8 mouse cellular contexts compared by ENCODE assay signal in the genomic region with DNA sequence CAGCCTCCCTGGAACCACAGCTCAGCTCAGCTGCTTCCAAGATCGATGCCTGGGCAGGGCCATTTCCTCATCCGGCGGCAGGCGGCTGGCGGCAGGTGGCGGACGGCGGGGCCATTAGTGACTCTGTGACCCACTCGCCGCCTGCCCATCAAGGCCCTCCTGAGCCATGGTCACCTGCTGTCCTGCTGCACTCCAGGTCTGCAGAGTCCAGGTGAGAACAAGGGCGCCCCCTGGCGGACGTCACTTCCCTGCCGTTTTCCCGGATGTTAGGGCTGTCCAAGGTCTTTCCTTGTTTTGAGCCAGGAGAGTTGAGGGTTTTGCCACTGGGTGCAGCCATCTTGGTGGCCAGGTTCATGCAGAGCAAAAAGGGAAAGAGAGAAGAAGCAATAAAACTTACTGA.
DNase-seq lines count a peak whose midpoint lies in the region; ATAC-seq and TF ChIP-seq lines count a peak whose summit lies in the region.

No protein-coding gene starts in this region.

- 0 out of 2 replicates have a peak, but pooled peaks have one; percentile 22 for ATAC-seq in forebrain, embryonic 11.5 days (replicated peaks; ENCODE audit: low FRiP score)
- ATAC-seq in forebrain, embryonic 15.5 days (replicated peaks) = no peak; the same call in 1 of the 2 replicates
- ATAC-seq in intestine, postnatal 0 days = peak; percentile 61
- no peak for ATAC-seq in limb, embryonic 15.5 days (ENCODE audit: insufficient number of reproducible peaks, low FRiP score, low TSS enrichment, low read depth)
- ATAC-seq in stomach, embryonic 15.5 days (ENCODE audit: insufficient read depth, low FRiP score, low read depth) = peak; percentile 44; the same call in 1 of the 2 replicates

- H3K4me2 ChIP-seq in forebrain, embryonic 11.5 days (ENCODE audit: low read depth, low read length, severe bottlenecking) = no peak overlapping the region
- H3K4me2 ChIP-seq in forebrain, embryonic 15.5 days (replicated peaks) = no peak overlapping the region
- H3K4me2 ChIP-seq in intestine, postnatal 0 days (replicated peaks; ENCODE audit: low read depth) = 0 out of 2 replicates have a peak overlapping the region, but pooled peaks have one; percentile 9
- H3K4me2 ChIP-seq in limb, embryonic 15.5 days = 0 out of 2 replicates have a peak overlapping the region, but pooled peaks have one; percentile 17
- no peak overlapping the region for H3K4me2 ChIP-seq in stomach, embryonic 15.5 days

- no peak overlapping the region for H3K4me3 ChIP-seq in forebrain, embryonic 11.5 days (ENCODE audit: low read depth, low read length)
- no peak overlapping the region for H3K4me3 ChIP-seq in forebrain, embryonic 15.5 days
- no peak overlapping the region for H3K4me3 ChIP-seq in intestine, postnatal 0 days (ENCODE audit: low read depth, low read length)
- H3K4me3 ChIP-seq in limb, embryonic 15.5 days = no peak overlapping the region
- H3K4me3 ChIP-seq in stomach, embryonic 15.5 days (replicated peaks) = no peak overlapping the region

- WGBS in forebrain, embryonic 11.5 days = 44% methylated on average over 15 of the region's 15 CpGs
- WGBS in forebrain, embryonic 15.5 days = 42% methylated on average over 15 of the region's 15 CpGs
- 41% methylated on average over 15 of the region's 15 CpGs for WGBS in intestine, postnatal 0 days
- 41% methylated on average over 15 of the region's 15 CpGs for WGBS in limb, embryonic 15.5 days
- WGBS in stomach, embryonic 15.5 days = 34% methylated on average over 15 of the region's 15 CpGs

- H3K4me1 ChIP-seq in forebrain, embryonic 11.5 days (replicated peaks; ENCODE audit: control insufficient read depth, insufficient read depth, low read length) = no peaks in the 10 kb centered on the region; the same call in 1 of the 2 replicates
- peaks cover 8% of the 10 kb centered on the region; the same call in 1 of the 2 replicates for H3K4me1 ChIP-seq in forebrain, embryonic 15.5 days
- no peaks in the 10 kb centered on the region for H3K4me1 ChIP-seq in intestine, postnatal 0 days (replicated peaks; ENCODE audit: control insufficient read depth, insufficient read depth, low read length)
- H3K4me1 ChIP-seq in limb, embryonic 15.5 days = peaks cover 21% of the 10 kb centered on the region
- H3K4me1 ChIP-seq in stomach, embryonic 15.5 days = peaks cover 8% of the 10 kb centered on the region; the same call in 1 of the 2 replicates

- no peaks in the 10 kb centered on the region for H3K9me3 ChIP-seq in forebrain, embryonic 11.5 days (ENCODE audit: control insufficient read depth, low read length)
- H3K9me3 ChIP-seq in forebrain, embryonic 15.5 days = no peaks in the 10 kb centered on the region
- H3K9me3 ChIP-seq in intestine, postnatal 0 days (ENCODE audit: control insufficient read depth) = no peaks in the 10 kb centered on the region
- H3K9me3 ChIP-seq in limb, embryonic 15.5 days = no peaks in the 10 kb centered on the region
- H3K9me3 ChIP-seq in stomach, embryonic 15.5 days = no peaks in the 10 kb centered on the region

- H3K27ac ChIP-seq in forebrain, embryonic 11.5 days (ENCODE audit: low read depth, low read length) = no peak overlapping the region
- H3K27ac ChIP-seq in forebrain, embryonic 15.5 days (replicated peaks) = no peak overlapping the region
- no peak overlapping the region for H3K27ac ChIP-seq in intestine, postnatal 0 days (ENCODE audit: low read depth, low read length)
- no peak overlapping the region for H3K27ac ChIP-seq in limb, embryonic 15.5 days
- no peak overlapping the region for H3K27ac ChIP-seq in stomach, embryonic 15.5 days

- TF ChIP-seq CTCF in intestine, postnatal 0 days (IDR thresholded peaks at IDR 0.05; ENCODE audit: low read depth) = peak; percentile 91

- no peak overlapping the region for H3K9ac ChIP-seq in forebrain, embryonic 11.5 days (ENCODE audit: low read length)
- no peak overlapping the region for H3K9ac ChIP-seq in forebrain, embryonic 15.5 days (replicated peaks)
- no peak overlapping the region for H3K9ac ChIP-seq in intestine, postnatal 0 days (ENCODE audit: low read depth, low read length)
- no peak overlapping the region for H3K9ac ChIP-seq in limb, embryonic 15.5 days
- H3K9ac ChIP-seq in stomach, embryonic 15.5 days = no peak overlapping the region

- H3K36me3 ChIP-seq in forebrain, embryonic 11.5 days (ENCODE audit: control insufficient read depth, insufficient read depth, low read length) = no peaks in the 10 kb centered on the region
- H3K36me3 ChIP-seq in forebrain, embryonic 15.5 days = no peaks in the 10 kb centered on the region
- no peaks in the 10 kb centered on the region for H3K36me3 ChIP-seq in intestine, postnatal 0 days (ENCODE audit: control insufficient read depth, insufficient read depth)
- H3K36me3 ChIP-seq in limb, embryonic 15.5 days = no peaks in the 10 kb centered on the region
- H3K36me3 ChIP-seq in stomach, embryonic 15.5 days = no peaks in the 10 kb centered on the region

- peaks cover 2% of the 10 kb centered on the region; the same call in 1 of the 2 replicates for H3K27me3 ChIP-seq in forebrain, embryonic 11.5 days (ENCODE audit: control insufficient read depth, insufficient read depth, low read length)
- H3K27me3 ChIP-seq in forebrain, embryonic 15.5 days = no peaks in the 10 kb centered on the region
- no peaks in the 10 kb centered on the region for H3K27me3 ChIP-seq in intestine, postnatal 0 days (replicated peaks; ENCODE audit: control insufficient read depth, insufficient read depth, low read length)
- H3K27me3 ChIP-seq in limb, embryonic 15.5 days = no peaks in the 10 kb centered on the region; the same call in 1 of the 2 replicates
- H3K27me3 ChIP-seq in stomach, embryonic 15.5 days (replicated peaks) = no peaks in the 10 kb centered on the region

- DNase-seq in forebrain, embryonic 11.5 days (ENCODE audit: low spot score) = peak; percentile 83
- peak; percentile 56 for DNase-seq in cerebellum, adult 11-12 months
- DNase-seq in gastrocnemius, adult 8-10 months (ENCODE audit: low spot score in 2 of 2) = peak; percentile 33 to 51
- DNase-seq in natural killer cell, adult 2 months (ENCODE audit: low spot score in 2 of 2) = peak; percentile 44 to 60

Comparison
In these comparisons a context has a peak if more than half of its experiments do, and no peak if none do; other contexts are left out.
1. ATAC-seq: peak in forebrain, embryonic 11.5 days (single experiment), intestine, postnatal 0 days (single experiment) and stomach, embryonic 15.5 days (single experiment); none in forebrain, embryonic 15.5 days (single experiment) and limb, embryonic 15.5 days (single experiment).
2. H3K4me2 ChIP-seq: peak in intestine, postnatal 0 days (single experiment) and limb, embryonic 15.5 days (single experiment); none in forebrain, embryonic 11.5 days (single experiment), forebrain, embryonic 15.5 days (single experiment) and stomach, embryonic 15.5 days (single experiment).
3. Peak in every context shown above with its lines, with median percentiles within 50 percentile points of each other: DNase-seq.